Mouse (Mus musculus) lung, embryonic 14.5 days (tissue): Measurements from ENCODE around the gene Emx1. TPM values are rescaled to one million over a fixed set of nuclear protein-coding genes. Genes with fewer than 3 reads are reported as not detected.
A peak's percentile ranks its signal among the peaks of the same experiment; 100 is the strongest.
"Not testable (repeated sequence)": the region's sequence is repeated elsewhere in the genome, so short reads cannot be mapped to it uniquely, and the experiment has no call there.

Experiments
- ATAC-seq: fragments of 200-750 bp; cut with Nextera tagmentation; 2 replicates; pipeline ENCODE4 v1.8.0; 2017; ENCODE audit warnings: mild to moderate bottlenecking, moderate TSS enrichment, moderate library complexity; ENCODE audit not compliant: insufficient read depth
- DNase-seq: peaks from one replicate; pipeline ENCODE4 v3.0.0-alpha.2; 2015
- H3K27ac ChIP-seq: fragments of 300-500 bp; sonication (generic); 2 replicates; pipeline ENCODE4 v1.5.1; 2014; ENCODE audit warnings: low read depth, mild to moderate bottlenecking, moderate library complexity
- H3K27me3 ChIP-seq: fragments of 300-500 bp; sonication (generic); 2 replicates; pipeline ENCODE4 v1.6.1; 2014; ENCODE audit warnings: low read length, control low read depth; ENCODE audit not compliant: insufficient read depth
- H3K36me3 ChIP-seq: fragments of 300-500 bp; sonication (generic); 2 replicates; pipeline ENCODE4 v1.6.1; 2014; ENCODE audit warnings: control low read depth; ENCODE audit not compliant: insufficient read depth
- H3K4me1 ChIP-seq: fragments of 300-500 bp; sonication (generic); 2 replicates; pipeline ENCODE4 v1.6.1; 2014; ENCODE audit warnings: antibody characterized with exemption, control low read depth; ENCODE audit not compliant: insufficient read depth
- H3K4me2 ChIP-seq: fragments of 300-500 bp; sonication (generic); 2 replicates; pipeline ENCODE4 v1.6.1; 2014; ENCODE audit warnings: mild to moderate bottlenecking
- H3K4me3 ChIP-seq: fragments of 300-500 bp; sonication (generic); 2 replicates; pipeline ENCODE4 v1.5.1; 2014; ENCODE audit warnings: low read depth, low read length
- H3K9ac ChIP-seq: fragments of 300-500 bp; sonication (generic); 2 replicates; pipeline ENCODE4 v1.6.1; 2014
- H3K9me3 ChIP-seq: fragments of 300-500 bp; sonication (generic); 2 replicates; pipeline ENCODE4 v1.6.1; 2016; ENCODE audit warnings: low read depth, low read length, control low read depth
- CTCF ChIP-seq: IDR thresholded peaks from 2 replicates; pipeline ENCODE4 v1.5.1; 2016; ENCODE audit warnings: antibody characterized with exemption, low read depth
- WGBS: fragments of 180-500 bp; shearing (Covaris S2); extraction: QIAGEN DNeasy Blood & Tissue Kit; methylation state at CpG from one replicate; pipeline ENCODE4 v1.1.7; 2014; 5-methylcytosine and 5-hydroxymethylcytosine counted together
- polyA plus RNA-seq: library from polyadenylated mRNA; unstranded; fragments of >200 nt; fragmentation: Nextera tagmentation; extraction: Ambion mirVana; gene quantifications from 2 replicates; pipeline ENCODE4 v1.2.1, GENCODE M21; 2014

Gene Emx1
- polyA plus RNA-seq, result 0.23 TPM in 1 of 2 replicates, not detected in the other

DNA sequence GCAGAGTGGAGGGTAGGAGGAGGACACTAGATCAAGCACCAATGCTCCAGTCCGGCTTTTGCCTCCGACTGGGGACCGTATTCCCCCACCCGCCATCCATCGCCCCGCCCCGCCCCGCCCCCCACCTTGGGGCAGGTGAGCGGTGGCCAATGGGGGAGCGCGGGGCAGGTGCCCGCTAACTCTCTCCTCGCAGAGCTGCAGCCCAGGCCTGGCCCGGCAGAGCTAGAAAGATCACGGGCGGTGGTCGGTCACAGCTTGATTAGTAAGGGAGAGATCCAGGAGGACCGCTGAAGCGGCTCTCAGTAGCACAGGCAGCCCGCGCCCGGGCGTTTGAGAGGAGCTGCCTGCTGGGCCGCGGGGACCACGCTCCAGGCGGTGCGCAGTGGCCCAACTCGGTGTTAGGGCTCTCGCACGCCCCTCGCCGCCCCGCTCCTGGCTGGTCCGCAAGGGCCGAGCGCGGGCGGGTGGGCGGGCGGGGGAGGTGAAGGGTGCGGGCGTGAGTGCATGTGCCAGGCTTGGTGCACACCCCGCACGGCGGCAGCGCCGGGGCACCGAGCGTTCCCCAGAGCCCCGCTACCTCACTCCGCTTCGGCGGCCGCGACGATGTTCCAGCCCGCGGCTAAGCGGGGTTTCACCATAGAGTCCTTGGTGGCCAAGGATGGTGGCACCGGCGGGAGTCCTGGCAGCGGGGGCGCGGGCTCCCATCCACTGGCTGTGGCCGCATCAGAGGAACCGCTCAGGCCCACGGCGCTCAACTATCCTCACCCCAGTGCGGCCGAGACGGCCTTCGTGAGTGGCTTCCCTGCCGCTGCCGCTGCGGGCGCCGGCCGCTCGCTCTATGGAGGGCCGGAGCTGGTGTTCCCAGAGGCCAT is at the start of gene Emx1:
Gene Emx1 (plus strand): TSS at position 99 of the 872 bp plus-strand sequence.
- H3K9me3 ChIP-seq, result no peaks in the 10 kb centered on the region
- ATAC-seq, result peak; percentile 77
- H3K4me2 ChIP-seq, result peak within 1 kb of the TSS; percentile 70
- H3K27ac ChIP-seq, result no peak within 1 kb of the TSS
- peaks cover 92% of the 10 kb centered on the region for H3K27me3 ChIP-seq
- H3K4me1 ChIP-seq, result peaks cover 3% of the 10 kb centered on the region; the same call in 1 of the 2 replicates
- under 1% methylated on average over 77 of the region's 81 CpGs for WGBS
- no peak for TF ChIP-seq CTCF
- peak; percentile 49 for DNase-seq
- peak within 1 kb of the TSS; percentile 40 for H3K4me3 ChIP-seq
- H3K9ac ChIP-seq, result no peak within 1 kb of the TSS
- H3K36me3 ChIP-seq, result no peaks in the 10 kb centered on the region

DNA sequence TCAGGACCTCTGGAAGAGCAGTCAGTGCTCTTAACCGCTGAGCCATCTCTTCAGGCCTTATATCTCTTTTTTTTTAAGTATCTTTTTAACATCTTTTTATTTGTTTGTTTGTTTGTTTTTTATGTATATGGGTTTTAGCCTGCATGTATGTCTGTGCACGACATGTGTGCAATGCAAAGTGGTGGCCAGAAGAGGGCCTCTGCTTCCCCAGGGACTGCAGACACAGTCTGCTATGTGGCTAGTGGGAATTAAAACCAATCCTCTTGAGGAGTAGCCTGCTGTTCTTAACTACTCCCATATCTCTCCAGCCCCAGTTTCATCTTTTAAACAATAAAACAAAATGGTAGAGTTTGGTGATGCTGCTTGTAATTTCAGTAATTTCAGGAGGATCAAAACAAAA is 47.7 kb upstream of the Emx1 start:
- Histone ChIP-seq H3K4me2 (no peak overlapping the region), H3K27me3 (no peaks in the 10 kb centered on the region), H3K9ac (no peak overlapping the region), H3K27ac (no peak overlapping the region), H3K9me3 (no peaks in the 10 kb centered on the region), H3K4me3 (no peak overlapping the region), H3K4me1 (no peaks in the 10 kb centered on the region), H3K36me3 (0 out of 2 replicates have a peak, but pooled peaks cover 2% of the 10 kb centered on the region)
- 87% methylated on average over 2 of the region's 2 CpGs for WGBS
- TF ChIP-seq CTCF, result no peak
- ATAC-seq (no peak), DNase-seq (no peak)

DNA sequence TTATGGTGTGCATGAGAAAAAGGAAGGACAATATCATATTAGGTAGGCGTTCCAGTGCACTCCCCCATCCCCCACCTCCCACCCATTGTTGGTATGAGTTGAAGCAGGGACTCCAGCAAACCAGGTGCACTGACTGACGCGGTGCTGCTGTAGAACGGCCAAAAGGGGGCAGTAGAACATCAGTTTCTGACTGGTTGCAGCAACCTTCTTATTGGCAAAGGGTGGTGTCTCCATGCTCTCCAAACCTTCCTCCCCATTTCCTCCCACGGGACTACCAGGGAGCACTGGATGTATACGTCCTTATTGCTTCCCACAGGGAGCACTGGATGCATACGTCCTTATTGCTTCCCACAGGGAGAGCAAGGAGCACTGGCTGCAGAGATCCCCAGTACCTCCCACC is 46.2 kb upstream of the Emx1 start:
- not testable (repeated sequence) for H3K4me3 ChIP-seq, H3K9me3 ChIP-seq, ATAC-seq, H3K4me1 ChIP-seq, H3K27ac ChIP-seq, H3K9ac ChIP-seq, H3K4me2 ChIP-seq, H3K27me3 ChIP-seq, H3K36me3 ChIP-seq
- 3% methylated on average over 6 of the region's 7 CpGs for WGBS
- DNase-seq, result peak; percentile 81
- TF ChIP-seq CTCF, result peak; percentile 68

DNA sequence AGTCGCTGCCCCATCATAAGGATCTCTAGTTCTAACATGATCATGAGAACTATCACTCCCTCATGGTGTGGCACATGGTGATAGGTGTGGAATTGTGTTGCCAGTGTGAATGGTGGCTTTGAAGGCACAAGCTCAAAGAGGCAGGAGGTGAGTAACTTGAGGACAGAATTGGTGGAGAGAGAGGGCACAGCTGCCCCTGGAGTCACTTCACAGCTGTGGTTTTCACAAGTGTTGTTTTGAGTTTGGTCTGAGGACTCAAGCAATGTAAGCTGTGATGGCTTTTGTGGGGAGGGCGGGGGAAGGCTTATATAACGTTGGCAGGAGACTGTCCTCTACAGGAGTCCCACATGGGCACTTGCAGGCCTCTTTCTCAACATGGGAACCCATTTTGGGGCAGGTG is 42.8 kb upstream of the Emx1 start:
- no peak for DNase-seq
- Histone ChIP-seq H3K9me3 (no peaks in the 10 kb centered on the region), H3K27ac (no peak overlapping the region), H3K4me2 (no peak overlapping the region), H3K27me3 (no peaks in the 10 kb centered on the region), H3K36me3 (no peaks in the 10 kb centered on the region), H3K4me1 (no peaks in the 10 kb centered on the region), H3K4me3 (no peak overlapping the region), H3K9ac (no peak overlapping the region)
- TF ChIP-seq CTCF, result no peak
- no peak for ATAC-seq
- WGBS, result 52% methylated on average over 3 of the region's 3 CpGs

DNA sequence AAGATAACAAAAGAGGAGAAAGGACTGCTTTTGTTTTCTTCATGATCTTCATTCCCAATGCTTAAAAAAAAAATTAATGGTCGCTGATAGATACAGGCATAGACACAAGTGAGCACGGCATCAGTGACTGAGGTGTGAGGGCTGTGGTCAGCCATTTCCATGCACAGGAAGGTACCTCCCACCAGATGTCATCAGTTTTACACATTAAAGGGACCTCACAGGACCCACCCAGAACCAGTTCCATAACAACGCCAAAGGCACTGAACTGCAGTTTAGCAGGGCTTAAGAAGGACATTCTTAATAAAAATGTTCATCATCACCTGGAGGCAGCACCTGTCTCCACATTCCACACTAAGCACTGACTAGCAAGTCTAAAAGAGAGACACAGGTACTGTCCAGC is 39.6 kb upstream of the Emx1 start:
- Histone ChIP-seq H3K9ac (no peak overlapping the region), H3K36me3 (no peaks in the 10 kb centered on the region), H3K9me3 (no peaks in the 10 kb centered on the region), H3K4me3 (no peak overlapping the region), H3K4me1 (no peaks in the 10 kb centered on the region), H3K27me3 (no peaks in the 10 kb centered on the region), H3K27ac (no peak overlapping the region), H3K4me2 (no peak overlapping the region)
- WGBS, result 52% methylated on average over 3 of the region's 3 CpGs
- DNase-seq (no peak), ATAC-seq (no peak)
- no peak for TF ChIP-seq CTCF

DNA sequence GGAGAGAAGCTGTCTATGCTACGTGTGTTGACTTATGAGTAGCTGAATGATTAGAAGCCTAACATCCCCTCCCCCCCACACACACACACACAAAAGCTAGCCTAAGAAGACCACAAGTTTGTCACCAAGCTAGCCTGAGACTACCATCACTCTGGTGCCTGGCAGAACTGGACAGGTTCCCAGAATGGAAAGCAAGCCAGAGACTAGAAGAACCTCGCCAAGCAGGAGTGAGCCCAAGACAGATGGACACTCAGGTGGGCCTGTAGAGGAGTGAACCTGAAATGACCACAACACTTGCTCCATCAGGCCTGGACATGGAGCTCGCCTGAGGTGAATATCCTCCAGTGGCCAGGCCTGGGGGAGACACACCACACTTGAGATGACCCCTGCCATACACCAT is 36.9 kb upstream of the Emx1 start:
- Histone ChIP-seq H3K27ac (no peak overlapping the region), H3K4me1 (no peaks in the 10 kb centered on the region), H3K27me3 (no peaks in the 10 kb centered on the region), H3K4me2 (no peak overlapping the region), H3K36me3 (no peaks in the 10 kb centered on the region), H3K4me3 (no peak overlapping the region), H3K9ac (no peak overlapping the region), H3K9me3 (no peaks in the 10 kb centered on the region)
- no peak for TF ChIP-seq CTCF
- DNase-seq (no peak), ATAC-seq (no peak)
- WGBS, result 72% methylated on average over 3 of the region's 3 CpGs

DNA sequence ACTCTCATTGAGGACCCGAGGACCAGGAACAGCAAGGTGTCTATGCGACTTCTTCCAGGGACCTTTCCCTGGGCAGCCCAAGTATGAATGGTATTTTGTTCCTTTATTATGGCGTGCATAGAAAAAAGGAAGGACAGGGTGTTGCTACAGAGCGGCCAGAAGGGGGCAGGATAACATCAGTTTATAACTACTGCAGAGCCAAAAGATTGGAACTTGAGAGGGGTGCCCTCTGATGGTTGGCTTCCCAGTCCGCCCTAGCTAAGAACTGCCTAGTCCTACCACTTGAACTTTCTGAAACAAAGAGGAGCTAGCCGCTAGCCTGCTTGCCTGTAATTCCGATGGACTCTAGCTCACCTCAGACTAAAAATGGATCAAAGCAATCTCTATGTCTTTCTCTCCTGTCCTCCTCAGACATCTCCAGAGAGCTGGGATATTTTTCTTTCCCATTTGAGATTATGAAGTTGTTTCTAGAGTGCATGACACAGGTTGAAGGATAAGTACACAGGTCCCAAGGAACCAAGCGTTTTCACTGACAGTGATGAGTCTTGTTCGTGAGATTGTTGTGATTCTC is 33.2 kb upstream of the Emx1 start:
- peak; percentile 93 for DNase-seq
- Histone ChIP-seq H3K4me1 (no peaks in the 10 kb centered on the region), H3K27ac (no peak overlapping the region), H3K4me2 (no peak overlapping the region), H3K9ac (no peak overlapping the region), H3K9me3 (no peaks in the 10 kb centered on the region), H3K36me3 (no peaks in the 10 kb centered on the region), H3K4me3 (no peak overlapping the region), H3K27me3 (no peaks in the 10 kb centered on the region)
- WGBS, result 8% methylated on average over 9 of the region's 9 CpGs
- ATAC-seq, result peak; percentile 56; the same call in 1 of the 2 replicates
- TF ChIP-seq CTCF, result peak; percentile 84
